Mouse (Mus musculus) MEL (cell line): ENCODE results near the gene Prph2. TPM values are rescaled to one million over a fixed set of nuclear protein-coding genes. Genes with fewer than 3 reads are reported as not detected.

Experiments used
- DNase-seq: peaks from one replicate; pipeline ENCODE4 v3.0.0; 2011; ENCODE audit warnings: low read depth, low spot score
- H3K27ac ChIP-seq: 2 replicates; pipeline ENCODE4 v1.5.1; 2012; ENCODE audit warnings: low read depth, mild to moderate bottlenecking, control low read depth, low read length, moderate library complexity; ENCODE audit not compliant: control insufficient read depth
- H3K27me3 ChIP-seq, 2 experiments: fragments of 150-350 bp in 1 of 2; sonication (generic) in 1 of 2; 2 replicates each; pipeline ENCODE4 v1.6.1; 2012; ENCODE audit warnings: low read length in 2 of 2, mild to moderate bottlenecking in 2 of 2, improper control_type of control experiment in 1 of 2, moderate library complexity in 1 of 2; ENCODE audit not compliant: insufficient read depth in 2 of 2, control insufficient read depth in 1 of 2
- H3K36me3 ChIP-seq, 2 experiments: 2 replicates each; pipeline ENCODE4 v1.6.1; 2012 to 2014; ENCODE audit warnings: low read length in 2 of 2, improper control_type of control experiment in 1 of 2, inconsistent platforms in 1 of 2, mild to moderate bottlenecking in 1 of 2; ENCODE audit not compliant: insufficient read depth in 2 of 2, control insufficient read depth in 1 of 2
- H3K4me1 ChIP-seq, 2 experiments: fragments of 150-350 bp in 1 of 2; sonication (generic) in 1 of 2; 2 replicates each; pipeline ENCODE4 v1.6.1; 2012; ENCODE audit warnings: low read length in 2 of 2, improper control_type of control experiment in 1 of 2, mild to moderate bottlenecking in 1 of 2; ENCODE audit not compliant: insufficient read depth in 2 of 2, control insufficient read depth in 1 of 2
- H3K4me3 ChIP-seq, 2 experiments: fragments of 150-350 bp in 1 of 2; sonication (generic) in 1 of 2; 2 replicates each; pipeline ENCODE4 v1.5.1; 2012; ENCODE audit warnings: low read depth in 2 of 2, low read length in 2 of 2, mild to moderate bottlenecking in 2 of 2, moderate library complexity in 2 of 2, control low read depth in 1 of 2, improper control_type of control experiment in 1 of 2; ENCODE audit not compliant: control insufficient read depth in 1 of 2, insufficient read depth in 1 of 2
- H3K79me2 ChIP-seq: 2 replicates; pipeline ENCODE4 v1.6.1; 2012; ENCODE audit warnings: mild to moderate bottlenecking, low read length, moderate library complexity; ENCODE audit not compliant: control insufficient read depth, poor library complexity, insufficient read depth
- H3K9ac ChIP-seq: 2 replicates; pipeline ENCODE4 v1.6.1; 2012; ENCODE audit warnings: low read depth, mild to moderate bottlenecking, control low read depth, low read length, moderate library complexity; ENCODE audit not compliant: control insufficient read depth, poor library complexity, severe bottlenecking
- H3K9me3 ChIP-seq: fragments of 150-350 bp; sonication (generic); replicated peaks from 2 replicates; pipeline ENCODE4 v1.6.1; 2012; ENCODE audit warnings: mild to moderate bottlenecking, low read length, improper control_type of control experiment, moderate library complexity; ENCODE audit not compliant: insufficient read depth
- CTCF ChIP-seq, 3 experiments: IDR thresholded peaks in 2 of 3; conservative IDR thresholded peaks in 1 of 3; 2 replicates each; pipeline ENCODE4 v1.5.1; 2011 to 2012; ENCODE audit warnings: low read length in 3 of 3, low read depth in 2 of 3, mild to moderate bottlenecking in 2 of 3, improper control_type of control experiment in 1 of 3, inconsistent platforms in 1 of 3, mixed read lengths in 1 of 3, moderate library complexity in 1 of 3; ENCODE audit not compliant: control insufficient read depth in 1 of 3, insufficient read depth in 1 of 3, poor library complexity in 1 of 3, severe bottlenecking in 1 of 3
- ELF1 ChIP-seq: IDR thresholded peaks from 2 replicates; pipeline ENCODE4 v1.6.1; 2014; ENCODE audit warnings: low read depth, mild to moderate bottlenecking, inconsistent platforms, low read length, improper control_type of control experiment, moderate library complexity
- EP300 ChIP-seq, 2 experiments: IDR thresholded peaks; 2 replicates each; pipeline ENCODE4 v1.6.1; 2011; ENCODE audit warnings: improper control_type of control experiment in 2 of 2, low read length in 2 of 2, low read depth in 1 of 2, mild to moderate bottlenecking in 1 of 2
- JUND ChIP-seq: IDR thresholded peaks from 2 replicates; pipeline ENCODE4 v1.6.1; 2011; ENCODE audit warnings: low read depth, mild to moderate bottlenecking, improper control_type of control experiment, low read length
- MAFK ChIP-seq: IDR thresholded peaks from 2 replicates; pipeline ENCODE4 v1.6.1; 2011; ENCODE audit warnings: low read depth, mild to moderate bottlenecking, low read length, improper control_type of control experiment, borderline replicate concordance
- MXI1 ChIP-seq: IDR thresholded peaks from 2 replicates; pipeline ENCODE4 v1.6.1; 2011; ENCODE audit warnings: mild to moderate bottlenecking, low read depth, low read length, improper control_type of control experiment
- NELFE ChIP-seq: IDR thresholded peaks from 2 replicates; pipeline ENCODE4 v1.6.1; 2011; ENCODE audit warnings: low read depth, low read length, improper control_type of control experiment
- RAD21 ChIP-seq: IDR thresholded peaks from 2 replicates; pipeline ENCODE4 v1.6.1; 2011; ENCODE audit warnings: mild to moderate bottlenecking, low read depth, low read length, improper control_type of control experiment
- RCOR1 ChIP-seq: IDR thresholded peaks from 2 replicates; pipeline ENCODE4 v1.6.1; 2012; ENCODE audit warnings: low read depth, mild to moderate bottlenecking, inconsistent platforms, low read length, improper control_type of control experiment
- TAL1 ChIP-seq: IDR thresholded peaks from 2 replicates; pipeline ENCODE4 v1.6.1; 2012; ENCODE audit warnings: mild to moderate bottlenecking, inconsistent platforms, low read length, moderate library complexity, mixed read lengths
- TCF12 ChIP-seq: IDR thresholded peaks from 2 replicates; pipeline ENCODE4 v1.6.1; 2014; ENCODE audit warnings: low read depth, mild to moderate bottlenecking, inconsistent platforms, low read length, improper control_type of control experiment, moderate library complexity
- USF1 ChIP-seq: IDR thresholded peaks from 2 replicates; pipeline ENCODE4 v1.6.1; 2014; ENCODE audit warnings: low read depth, mild to moderate bottlenecking, inconsistent platforms, low read length, improper control_type of control experiment, moderate library complexity
- USF2 ChIP-seq, 2 experiments: IDR thresholded peaks; 2 replicates each; pipeline ENCODE4 v1.6.1; 2011 to 2012; ENCODE audit warnings: improper control_type of control experiment in 2 of 2, low read length in 2 of 2, borderline replicate concordance in 1 of 2, inconsistent platforms in 1 of 2, low read depth in 1 of 2, mild to moderate bottlenecking in 1 of 2; ENCODE audit not compliant: insufficient read depth in 1 of 2
- ZC3H11A ChIP-seq: IDR thresholded peaks from 2 replicates; pipeline ENCODE4 v1.6.1; 2012; ENCODE audit warnings: low read depth, mild to moderate bottlenecking, inconsistent platforms, low read length, improper control_type of control experiment
- ZMIZ1 ChIP-seq: IDR thresholded peaks from 2 replicates; pipeline ENCODE4 v1.6.1; 2012; ENCODE audit warnings: low read depth, mild to moderate bottlenecking, inconsistent platforms, low read length, improper control_type of control experiment, moderate library complexity
- ZNF384 ChIP-seq: IDR thresholded peaks from 2 replicates; pipeline ENCODE4 v1.6.1; 2012; ENCODE audit warnings: low read depth, mild to moderate bottlenecking, inconsistent platforms, low read length, improper control_type of control experiment
- polyA plus RNA-seq, 2 experiments: library from polyadenylated mRNA; stranded (reverse) in 1 of 2; unstranded in 1 of 2; fragments of >175 nt in 1 of 2; fragments of >200 nt in 1 of 2; gene quantifications; 2 replicates each; pipeline versions ENCODE4 v1.2.1 to v1.2.4; 2012; ENCODE audit warnings: low replicate concordance in 2 of 2, low read depth in 1 of 2; ENCODE audit not compliant: insufficient read length in 2 of 2, insufficient read depth in 1 of 2, missing spikeins in 1 of 2
- total RNA-seq: library from RNA; depleted of rRNA; stranded (reverse); fragments of 300-350 nt; gene quantifications from 2 replicates; pipeline ENCODE4 v1.2.3, GENCODE M21; 2012

Prph2 gene
- total and polyA plus RNA-seq, 3 experiments: not detected

DNA sequence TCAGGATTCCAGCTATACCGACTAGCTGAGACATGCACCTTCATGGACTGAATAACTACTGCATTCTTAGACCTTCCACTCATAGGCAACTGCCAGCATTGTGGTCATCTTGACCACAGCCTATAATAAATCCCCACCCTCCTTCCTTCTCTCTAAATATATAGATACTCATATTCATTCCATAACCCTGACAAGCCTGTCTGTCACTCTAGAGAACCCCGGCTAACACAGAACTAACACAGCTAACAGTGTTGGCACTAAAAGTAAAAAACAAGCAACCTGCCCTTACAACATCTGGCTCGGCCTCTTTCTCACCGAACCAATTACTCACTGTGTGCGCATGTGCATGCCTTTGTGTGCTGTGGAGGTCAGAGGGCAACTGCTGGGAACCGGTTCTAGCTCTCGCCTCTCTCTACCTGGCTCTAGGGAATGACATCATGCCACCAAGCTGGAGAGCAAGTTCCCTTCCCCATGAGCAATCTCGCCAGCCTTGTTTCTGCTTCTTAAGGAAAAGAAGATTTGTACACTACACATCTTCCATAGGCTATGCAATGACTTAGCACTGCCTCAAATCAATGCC, 33.8 kb upstream of the Prph2 start:
- Histone ChIP-seq H3K36me3 (peaks cover 0 to 10% of the 10 kb centered on the region in 2 experiments; a peak in 2 of 4 replicates), H3K9me3 (no peaks in the 10 kb centered on the region), H3K79me2 (no peaks in the 10 kb centered on the region), H3K4me3 (no peak overlapping the region), H3K27ac (no peak overlapping the region), H3K9ac (no peak overlapping the region), H3K4me1 (peaks cover 4 to 32% of the 10 kb centered on the region in 2 experiments), H3K27me3 (no peaks in the 10 kb centered on the region)
- DNase-seq: no peak
- TF ChIP-seq ZC3H11A (no peak), JUND (no peak), MAFK (no peak), TAL1 (no peak), CTCF (IDR thresholded peaks at IDR 0.05 in 2 of 3, conservative IDR thresholded peaks at IDR 0.05 in 1 of 3; ENCODE audit: control insufficient read depth in 1 of 3, insufficient read depth in 1 of 3, low read depth in 2 of 3, low read length in 3 of 3, poor library complexity in 1 of 3, severe bottlenecking in 1 of 3) (no peak), RAD21 (no peak), NELFE (no peak), ELF1 (no peak), MXI1 (no peak)

DNA sequence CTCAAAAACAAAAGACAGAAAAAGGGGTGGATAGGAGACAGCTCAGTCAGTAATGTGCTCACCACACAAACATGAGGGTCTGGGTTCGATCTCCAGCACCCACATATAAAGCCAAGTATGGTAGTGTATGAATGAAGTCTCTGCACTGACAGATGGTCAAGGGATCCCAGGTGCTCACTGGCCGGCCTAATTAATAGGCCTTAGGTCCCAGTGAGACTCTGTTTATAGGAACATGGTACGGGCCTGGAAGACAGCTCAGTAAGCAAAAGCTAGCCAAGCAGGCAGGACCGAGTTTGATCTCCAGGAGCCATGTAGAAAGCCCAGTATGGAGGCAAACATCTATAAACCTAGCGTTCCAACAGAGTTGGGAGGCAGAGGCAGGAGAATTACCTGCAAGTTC, 33.2 kb upstream of the Prph2 start:
- H3K27me3 ChIP-seq: no peaks in the 10 kb centered on the region
- TF ChIP-seq USF2 (IDR thresholded peaks at IDR 0.05; ENCODE audit: borderline replicate concordance in 1 of 2, insufficient read depth in 1 of 2, low read depth in 1 of 2, low read length in 2 of 2) (no peak), ZMIZ1 (no peak), ZNF384 (no peak), MAFK (no peak), TCF12 (no peak), EP300 (IDR thresholded peaks at IDR 0.05; ENCODE audit: low read depth in 1 of 2, low read length in 2 of 2) (no peak), JUND (no peak), RCOR1 (no peak), USF1 (no peak)
- TF ChIP-seq, all 39 proteins: peak for 0
- no peak overlapping the region for H3K9ac ChIP-seq
- no peaks in the 10 kb centered on the region for H3K9me3 ChIP-seq
- H3K79me2 ChIP-seq: no peaks in the 10 kb centered on the region
- peaks cover 6 to 33% of the 10 kb centered on the region in 2 experiments for H3K4me1 ChIP-seq
- peaks cover 0 to 16% of the 10 kb centered on the region in 2 experiments; a peak in 2 of 4 replicates for H3K36me3 ChIP-seq
- H3K27ac ChIP-seq: no peak overlapping the region
- DNase-seq: no peak
- H3K4me3 ChIP-seq: no peak overlapping the region
